Mouse (Mus musculus) stomach, postnatal 0 days (tissue): ENCODE measurements around the gene Dnal4.

Experiments
- CTCF ChIP-seq: IDR thresholded peaks from 2 replicates; pipeline ENCODE4 v1.5.1; 2016; ENCODE audit warnings: antibody characterized with exemption, low read depth, mild to moderate bottlenecking, moderate library complexity
- EP300 ChIP-seq: optimal IDR thresholded peaks from 2 replicates; pipeline ENCODE3; 2016; ENCODE audit warnings: antibody characterized with exemption

DNA sequence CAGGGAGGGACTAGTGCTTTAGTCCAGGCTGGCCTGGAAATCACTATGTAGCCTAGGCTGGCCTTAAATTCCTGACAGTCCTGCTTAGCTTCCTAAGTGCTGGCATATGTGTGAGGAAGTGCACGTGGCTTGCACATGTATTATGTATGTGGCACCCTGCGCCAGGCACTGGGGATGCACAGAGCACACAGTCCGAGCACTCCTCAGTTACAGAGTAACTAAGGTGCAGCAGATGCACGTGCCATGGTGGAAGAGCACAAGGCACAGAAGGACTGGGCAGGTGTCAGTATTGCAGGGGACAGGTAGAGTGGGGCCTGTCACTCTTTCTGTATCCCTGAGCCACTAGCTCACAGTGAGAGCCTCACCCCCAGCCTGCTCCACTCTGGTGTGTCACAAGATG, 22.5 kb downstream of the Dnal4 start:
- no peak for TF ChIP-seq EP300
- no peak for TF ChIP-seq CTCF
